Mouse (Mus musculus): ENCODE measurements around the gene Lipc. TPM values are rescaled to one million over a fixed set of nuclear protein-coding genes. Genes with fewer than 3 reads are reported as not detected.

The Lipc gene
- total and polyA plus RNA-seq, 3 experiments = 0.11 TPM; not detected in 2

DNA sequence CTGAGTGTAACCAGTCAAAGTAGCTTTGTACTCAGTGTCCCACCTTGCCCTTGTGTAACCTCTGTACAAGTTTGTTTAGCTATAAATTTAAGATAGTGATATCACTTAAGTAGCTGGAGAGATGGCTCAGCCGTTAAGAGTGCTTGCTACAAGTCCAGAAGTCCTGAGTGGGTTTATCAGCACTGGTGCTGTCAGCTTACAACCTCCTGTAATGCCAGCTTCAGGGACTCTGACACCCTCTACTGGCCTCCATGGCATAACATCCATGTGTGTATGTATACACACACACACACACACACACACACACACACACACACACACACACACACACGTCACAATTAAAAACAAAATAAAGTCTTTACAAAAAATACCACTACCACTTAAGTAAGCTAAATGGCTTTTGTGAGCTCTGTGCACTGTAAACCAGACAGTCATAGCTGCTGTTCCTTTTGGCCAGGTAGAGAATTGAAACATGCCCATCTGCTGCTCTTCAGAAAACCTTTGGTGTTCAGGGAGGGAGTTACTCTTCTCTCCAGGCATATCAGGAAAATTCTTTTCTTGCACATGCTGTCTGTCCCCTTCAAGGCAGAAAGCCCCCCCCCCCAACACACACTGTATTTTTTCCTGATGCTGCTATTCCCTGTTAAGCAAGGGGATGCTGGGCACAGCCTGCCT, 10.9 kb upstream of the Lipc start:
- DNase-seq (ENCODE audit: low spot score) = no peak
- Histone ChIP-seq H3K36me3 (replicated peaks) (no peaks in the 10 kb centered on the region), H3K4me1 (ENCODE audit: insufficient read depth, low read depth, low read length) (peaks cover 5% of the 10 kb centered on the region; the same call in 1 of the 2 replicates), H3K9me3 (replicated peaks) (no peaks in the 10 kb centered on the region), H3K27me3 (ENCODE audit: insufficient read depth, low read length) (peaks cover 27% of the 10 kb centered on the region), H3K4me3 (ENCODE audit: low read depth, low read length) (no peak overlapping the region)
- ATAC-seq (ENCODE audit: extremely low read depth, insufficient number of reproducible peaks, low FRiP score, poor library complexity, severe bottlenecking) = no peak
- TF ChIP-seq TAL1 (conservative IDR thresholded peaks at IDR 0.05; ENCODE audit: low read depth, low read length) (no peak), POLR2AphosphoS5 (IDR thresholded peaks at IDR 0.05; ENCODE audit: insufficient replicate concordance, low read depth, low read length) (no peak), GATA2 (IDR thresholded peaks at IDR 0.05; ENCODE audit: borderline replicate concordance, low read depth, low read length) (no peak), GATA1 (IDR thresholded peaks at IDR 0.05; ENCODE audit: borderline replicate concordance, low read length) (no peak)

GRCm38 (mm10) chr9:70960301-70960700, 8.3 kb upstream of the Lipc start:
- DNase-seq (ENCODE audit: low spot score) = no peak
- no peaks in the 10 kb centered on the region for H3K4me1 ChIP-seq (ENCODE audit: insufficient read depth, low read depth, low read length)

GRCm38 (mm10) chr9:70959866-70960265, 7.8 kb upstream of the Lipc start:
- Histone ChIP-seq H3K4me1 (ENCODE audit: insufficient read depth, low read depth, low read length) (no peaks in the 10 kb centered on the region), H3K4me3 (ENCODE audit: low read depth, low read length) (no peak overlapping the region), H3K9me3 (replicated peaks) (no peaks in the 10 kb centered on the region), H3K36me3 (replicated peaks) (no peaks in the 10 kb centered on the region), H3K27me3 (ENCODE audit: insufficient read depth, low read length) (peaks cover 10% of the 10 kb centered on the region)
- no peak for ATAC-seq (ENCODE audit: extremely low read depth, insufficient number of reproducible peaks, low FRiP score, poor library complexity, severe bottlenecking)
- DNase-seq (ENCODE audit: low spot score) = no peak
- no peak for TF ChIP-seq GATA1 (IDR thresholded peaks at IDR 0.05; ENCODE audit: borderline replicate concordance, low read length)
- TF ChIP-seq CTCF (IDR thresholded peaks at IDR 0.05; ENCODE audit: low read depth, low read length) = no peak
- no peak for TF ChIP-seq GATA2 (IDR thresholded peaks at IDR 0.05; ENCODE audit: borderline replicate concordance, low read depth, low read length)
- TF ChIP-seq TAL1 (conservative IDR thresholded peaks at IDR 0.05; ENCODE audit: low read depth, low read length) = no peak
- no peak for TF ChIP-seq POLR2AphosphoS5 (IDR thresholded peaks at IDR 0.05; ENCODE audit: insufficient replicate concordance, low read depth, low read length)

More at GRCm38 (mm10) chr9:70960301-70960700, 8.3 kb upstream of the Lipc start:
- Histone ChIP-seq H3K36me3 (replicated peaks) (no peaks in the 10 kb centered on the region), H3K4me3 (ENCODE audit: low read depth, low read length) (no peak overlapping the region), H3K9me3 (replicated peaks) (no peaks in the 10 kb centered on the region), H3K27me3 (ENCODE audit: insufficient read depth, low read length) (peaks cover 10% of the 10 kb centered on the region)
- ATAC-seq (ENCODE audit: extremely low read depth, insufficient number of reproducible peaks, low FRiP score, poor library complexity, severe bottlenecking) = no peak
- TF ChIP-seq GATA2 (IDR thresholded peaks at IDR 0.05; ENCODE audit: borderline replicate concordance, low read depth, low read length) (no peak), CTCF (IDR thresholded peaks at IDR 0.05; ENCODE audit: low read depth, low read length) (no peak), POLR2AphosphoS5 (IDR thresholded peaks at IDR 0.05; ENCODE audit: insufficient replicate concordance, low read depth, low read length) (no peak), TAL1 (conservative IDR thresholded peaks at IDR 0.05; ENCODE audit: low read depth, low read length) (no peak), GATA1 (IDR thresholded peaks at IDR 0.05; ENCODE audit: borderline replicate concordance, low read length) (no peak)

DNA sequence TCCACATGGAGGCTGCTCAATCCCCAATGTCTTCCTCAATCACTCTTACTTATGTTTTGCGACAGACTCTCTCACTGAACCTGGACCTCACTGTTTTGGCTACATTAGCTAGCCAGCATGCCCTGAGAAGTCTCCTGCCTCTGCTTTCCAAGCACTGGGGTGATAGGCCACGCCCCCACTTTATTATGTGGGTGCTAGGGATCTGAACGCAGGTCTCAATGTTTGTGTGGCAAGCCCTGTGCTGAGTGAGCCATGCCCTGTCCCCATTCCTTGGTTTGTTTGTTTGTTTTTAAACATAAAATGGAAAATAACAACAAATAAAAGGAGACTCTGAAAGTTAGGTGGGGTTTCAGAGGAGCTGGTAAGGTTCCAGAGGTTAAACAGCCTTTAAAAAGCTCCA, 7.4 kb upstream of the Lipc start:
- Histone ChIP-seq H3K9me3 (replicated peaks) (no peaks in the 10 kb centered on the region), H3K4me3 (ENCODE audit: low read depth, low read length) (no peak overlapping the region), H3K36me3 (replicated peaks) (no peaks in the 10 kb centered on the region), H3K27me3 (ENCODE audit: insufficient read depth, low read length) (peaks cover 10% of the 10 kb centered on the region), H3K4me1 (ENCODE audit: insufficient read depth, low read depth, low read length) (no peaks in the 10 kb centered on the region)
- DNase-seq (ENCODE audit: low spot score) (no peak), ATAC-seq (ENCODE audit: extremely low read depth, insufficient number of reproducible peaks, low FRiP score, poor library complexity, severe bottlenecking) (no peak)
- TF ChIP-seq TAL1 (conservative IDR thresholded peaks at IDR 0.05; ENCODE audit: low read depth, low read length) (no peak), GATA2 (IDR thresholded peaks at IDR 0.05; ENCODE audit: borderline replicate concordance, low read depth, low read length) (no peak), CTCF (IDR thresholded peaks at IDR 0.05; ENCODE audit: low read depth, low read length) (no peak), GATA1 (IDR thresholded peaks at IDR 0.05; ENCODE audit: borderline replicate concordance, low read length) (no peak), POLR2AphosphoS5 (IDR thresholded peaks at IDR 0.05; ENCODE audit: insufficient replicate concordance, low read depth, low read length) (no peak)

DNA sequence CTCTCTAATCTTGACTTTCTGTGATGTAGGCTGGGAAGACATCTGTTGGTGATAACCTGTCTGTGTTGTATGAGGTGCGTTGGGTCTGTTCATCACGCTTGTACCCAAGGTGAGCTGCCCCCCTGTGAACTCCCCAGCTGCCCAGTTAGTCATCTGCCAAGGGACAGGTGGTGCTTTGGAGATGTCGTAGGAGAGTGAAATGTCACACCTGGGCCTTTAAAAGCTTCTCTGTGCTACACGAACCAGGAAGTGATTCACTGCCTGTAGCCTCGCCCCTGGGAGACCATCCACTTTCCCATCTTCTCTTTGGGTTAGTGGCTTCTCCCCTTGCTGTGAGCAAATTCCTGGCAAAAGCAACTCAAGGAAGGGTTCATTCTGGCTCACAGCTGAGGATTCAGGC, 6.4 kb upstream of the Lipc start:
- Histone ChIP-seq H3K27me3 (ENCODE audit: insufficient read depth, low read length) (peaks cover 7% of the 10 kb centered on the region), H3K9me3 (replicated peaks) (no peaks in the 10 kb centered on the region), H3K4me1 (ENCODE audit: insufficient read depth, low read depth, low read length) (no peaks in the 10 kb centered on the region), H3K4me3 (ENCODE audit: low read depth, low read length) (no peak overlapping the region), H3K36me3 (replicated peaks) (no peaks in the 10 kb centered on the region)
- ATAC-seq (ENCODE audit: extremely low read depth, insufficient number of reproducible peaks, low FRiP score, poor library complexity, severe bottlenecking) (no peak), DNase-seq (ENCODE audit: low spot score) (no peak)
- no peak for TF ChIP-seq POLR2AphosphoS5 (IDR thresholded peaks at IDR 0.05; ENCODE audit: insufficient replicate concordance, low read depth, low read length)
- TF ChIP-seq TAL1 (conservative IDR thresholded peaks at IDR 0.05; ENCODE audit: low read depth, low read length) = no peak
- no peak for TF ChIP-seq GATA1 (IDR thresholded peaks at IDR 0.05; ENCODE audit: borderline replicate concordance, low read length)
- no peak for TF ChIP-seq GATA2 (IDR thresholded peaks at IDR 0.05; ENCODE audit: borderline replicate concordance, low read depth, low read length)
- TF ChIP-seq CTCF (IDR thresholded peaks at IDR 0.05; ENCODE audit: low read depth, low read length) = no peak

DNA sequence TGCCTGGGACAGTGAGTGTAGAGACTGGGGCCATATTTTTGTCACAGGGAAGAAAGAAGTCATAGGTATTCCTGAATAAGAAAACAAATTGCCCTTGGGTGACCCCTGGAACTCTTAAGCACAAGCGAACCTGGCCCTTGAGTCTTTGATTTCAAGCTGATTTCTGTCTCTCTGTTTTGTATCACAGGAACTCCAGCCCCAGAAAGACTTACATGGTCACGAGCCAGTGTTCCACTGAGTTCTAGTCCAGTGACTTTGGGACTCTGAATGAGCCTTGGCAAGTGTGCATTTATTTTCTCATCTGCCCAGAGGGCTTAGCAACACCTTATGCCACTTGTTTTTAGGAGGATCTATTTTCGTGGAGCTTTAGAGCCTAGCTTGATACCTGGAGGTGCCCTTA, 5.7 kb upstream of the Lipc start:
- no peak for ATAC-seq (ENCODE audit: extremely low read depth, insufficient number of reproducible peaks, low FRiP score, poor library complexity, severe bottlenecking)
- Histone ChIP-seq H3K4me1 (ENCODE audit: insufficient read depth, low read depth, low read length) (no peaks in the 10 kb centered on the region), H3K9me3 (replicated peaks) (no peaks in the 10 kb centered on the region), H3K4me3 (ENCODE audit: low read depth, low read length) (no peak overlapping the region), H3K27me3 (ENCODE audit: insufficient read depth, low read length) (peaks cover 9% of the 10 kb centered on the region), H3K36me3 (replicated peaks) (no peaks in the 10 kb centered on the region)
- no peak for DNase-seq (ENCODE audit: low spot score)
- TF ChIP-seq GATA1 (IDR thresholded peaks at IDR 0.05; ENCODE audit: borderline replicate concordance, low read length) (no peak), POLR2AphosphoS5 (IDR thresholded peaks at IDR 0.05; ENCODE audit: insufficient replicate concordance, low read depth, low read length) (no peak), GATA2 (IDR thresholded peaks at IDR 0.05; ENCODE audit: borderline replicate concordance, low read depth, low read length) (no peak), TAL1 (conservative IDR thresholded peaks at IDR 0.05; ENCODE audit: low read depth, low read length) (no peak), CTCF (IDR thresholded peaks at IDR 0.05; ENCODE audit: low read depth, low read length) (no peak)
